ENCODE assay signal across 1 mouse cellular context in genomic region chr6:113332734-113333133, GRCm38 (mm10).
TF ChIP-seq lines count a peak whose summit lies in the region.

No protein-coding gene starts in this region.

TF ChIP-seq in MEL, 35 proteins besides CTCF, POLR2A, EP300 and RAD21:
- peak; percentile 45; the same call in 1 of the 2 replicates for TF ChIP-seq TBP (IDR thresholded peaks at IDR 0.05; ENCODE audit: low read depth, low read length)
